Mouse (Mus musculus): ENCODE data around the gene Wdr61.

The Wdr61 gene

DNA sequence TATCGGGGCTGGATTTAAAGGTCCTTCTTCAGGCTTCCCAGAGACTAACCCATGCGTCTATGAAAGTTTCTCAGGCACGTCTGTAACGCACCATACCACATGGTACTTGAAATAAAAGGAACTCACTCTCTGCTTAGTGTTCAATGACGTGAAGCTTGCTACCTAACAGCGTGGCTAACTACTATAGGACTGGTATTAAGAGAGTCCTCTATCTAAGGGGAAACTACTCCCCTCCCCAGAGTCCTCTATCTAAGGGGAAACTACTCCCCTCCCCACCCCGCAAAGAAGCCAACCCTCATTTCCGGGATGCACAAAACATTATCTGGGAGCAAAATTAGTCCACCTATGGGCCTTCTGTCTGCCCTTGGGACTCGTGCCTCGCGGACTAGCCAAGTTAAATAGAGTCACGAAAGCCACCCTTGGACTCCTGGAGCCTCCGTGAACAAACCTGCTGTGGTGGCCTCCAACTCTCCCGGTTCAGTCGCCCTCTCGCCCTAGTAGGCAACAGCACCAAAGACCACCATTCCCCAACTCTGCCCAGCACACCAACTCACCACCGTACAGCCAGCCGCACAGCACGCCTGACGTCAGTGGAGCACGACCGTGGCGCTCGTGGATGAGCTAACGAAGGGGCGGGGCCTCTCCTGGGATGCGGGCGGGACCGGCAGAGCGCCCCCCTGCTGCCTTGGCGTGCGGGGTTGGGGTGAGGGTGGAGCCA is at the start of gene Wdr61:
Gene Wdr61 (minus strand): TSS at position 599 of the 718 bp plus-strand sequence.
- DNase-seq: peak; percentile 98

DNA sequence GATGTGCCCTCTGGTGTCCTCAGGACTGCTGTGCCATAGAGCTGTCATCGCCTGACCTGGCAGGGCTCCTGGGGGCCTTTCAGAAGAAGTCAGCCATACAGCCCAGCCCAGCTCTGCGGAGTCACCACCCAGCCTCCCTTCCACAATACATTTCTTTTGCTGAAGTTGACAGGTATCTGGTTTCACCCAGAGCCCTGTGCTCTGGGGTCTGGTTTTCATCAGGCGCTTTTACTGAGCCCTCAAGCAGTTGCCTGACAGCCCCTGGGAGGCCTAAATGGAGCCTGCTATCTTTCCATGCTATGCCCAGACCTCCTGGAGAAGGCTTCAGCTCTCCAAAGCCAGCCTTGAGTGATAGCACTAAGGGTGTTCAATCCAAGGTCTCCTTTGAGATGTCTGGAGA is 49.7 kb upstream of the Wdr61 start:
- no peak for DNase-seq

DNA sequence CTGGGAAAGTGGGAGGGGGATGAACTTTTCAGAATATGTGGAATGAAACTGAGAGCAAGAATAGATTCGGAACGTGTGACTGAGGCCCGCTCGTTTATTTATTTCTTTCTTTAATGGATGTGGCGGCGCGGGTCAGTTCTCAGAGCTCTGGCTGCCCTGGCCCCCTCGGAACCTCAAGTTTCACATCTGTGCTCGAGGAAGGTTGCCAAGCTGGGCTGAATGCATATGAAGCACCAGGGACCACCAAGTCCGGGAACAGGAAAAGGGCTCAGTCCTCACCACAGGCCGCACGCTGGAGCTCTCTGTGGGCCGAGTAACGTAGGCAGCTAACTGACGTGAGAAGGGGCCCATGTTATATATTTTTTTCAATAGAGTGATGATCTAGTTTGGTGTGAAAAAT is 48.2 kb upstream of the Wdr61 start:
- DNase-seq: no peak

DNA sequence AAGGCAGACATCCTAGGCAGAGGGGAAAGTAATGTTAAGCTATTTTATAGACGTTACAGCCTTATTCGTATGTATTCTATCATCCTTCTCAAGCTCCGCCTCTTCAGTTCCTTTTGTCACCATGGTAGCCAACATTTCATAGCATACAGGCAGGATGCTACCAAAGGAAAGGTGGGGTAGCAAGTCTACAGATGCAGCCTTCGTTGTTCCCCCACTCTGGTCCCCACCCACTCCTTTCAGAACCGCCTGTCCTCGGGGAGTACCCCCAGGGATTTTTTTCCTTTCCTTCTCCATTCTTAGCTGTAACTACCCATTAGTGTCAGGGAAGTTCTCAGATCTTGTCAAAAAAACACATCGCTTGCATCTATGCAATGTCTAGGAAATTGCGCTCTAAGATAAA is 45.0 kb upstream of the Wdr61 start:
- DNase-seq: no peak

DNA sequence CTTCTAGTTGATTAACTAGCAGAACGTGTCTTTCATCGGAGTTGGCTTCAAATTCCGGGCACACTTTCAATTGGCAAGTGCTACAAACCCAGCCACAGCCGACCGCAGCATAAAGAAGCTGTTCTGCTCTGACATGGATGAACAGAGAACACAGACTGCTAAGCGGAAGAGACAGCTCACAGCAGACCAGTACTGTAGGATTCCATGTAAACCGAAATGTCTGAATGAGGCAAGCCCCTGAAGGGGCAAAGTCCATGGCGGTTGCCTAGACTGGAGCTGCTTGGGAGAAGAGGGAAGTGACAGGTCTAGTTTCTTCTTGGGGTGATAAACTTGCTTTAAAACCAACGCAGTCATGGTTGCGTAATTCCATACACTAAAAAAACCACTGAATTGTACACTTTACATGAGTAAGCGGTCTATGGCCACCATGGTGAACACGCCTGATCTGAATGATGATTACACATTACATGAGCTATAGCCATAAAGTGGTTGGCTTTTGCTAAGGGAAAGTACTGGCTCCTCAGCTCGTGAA is 42.2 kb upstream of the Wdr61 start:
- DNase-seq: peak; percentile 15

DNA sequence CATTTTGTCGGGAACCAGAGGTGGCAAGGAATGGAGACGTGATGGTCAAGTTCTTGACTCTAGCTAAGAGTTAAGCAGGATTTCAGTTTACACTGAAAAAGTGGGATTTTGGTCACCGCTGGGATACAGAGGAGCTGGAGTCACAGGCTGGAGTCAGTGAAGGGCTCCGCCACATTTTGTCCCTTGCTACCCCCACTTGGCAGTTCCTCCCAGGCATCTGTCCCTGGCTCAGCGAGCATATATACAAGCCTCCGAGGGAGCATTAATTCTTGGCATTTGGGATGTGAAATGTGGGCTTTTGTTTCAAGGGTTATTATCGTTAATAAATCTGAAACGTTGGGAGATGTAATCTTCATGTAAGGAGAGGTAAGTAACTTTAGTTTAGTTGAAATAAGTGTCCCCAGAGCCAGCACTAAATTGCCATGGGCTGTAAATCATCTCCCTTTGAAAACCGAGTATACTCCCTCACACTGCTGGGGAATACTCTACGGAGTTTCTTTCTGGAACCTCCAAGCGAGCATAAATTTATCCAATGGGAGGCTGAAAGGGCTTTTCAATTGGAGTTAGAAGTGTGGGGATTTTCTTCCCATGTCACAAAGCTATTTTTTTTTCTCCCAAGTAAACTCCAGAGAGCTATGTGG is 35.9 kb upstream of the Wdr61 start:
- DNase-seq: no peak

DNA sequence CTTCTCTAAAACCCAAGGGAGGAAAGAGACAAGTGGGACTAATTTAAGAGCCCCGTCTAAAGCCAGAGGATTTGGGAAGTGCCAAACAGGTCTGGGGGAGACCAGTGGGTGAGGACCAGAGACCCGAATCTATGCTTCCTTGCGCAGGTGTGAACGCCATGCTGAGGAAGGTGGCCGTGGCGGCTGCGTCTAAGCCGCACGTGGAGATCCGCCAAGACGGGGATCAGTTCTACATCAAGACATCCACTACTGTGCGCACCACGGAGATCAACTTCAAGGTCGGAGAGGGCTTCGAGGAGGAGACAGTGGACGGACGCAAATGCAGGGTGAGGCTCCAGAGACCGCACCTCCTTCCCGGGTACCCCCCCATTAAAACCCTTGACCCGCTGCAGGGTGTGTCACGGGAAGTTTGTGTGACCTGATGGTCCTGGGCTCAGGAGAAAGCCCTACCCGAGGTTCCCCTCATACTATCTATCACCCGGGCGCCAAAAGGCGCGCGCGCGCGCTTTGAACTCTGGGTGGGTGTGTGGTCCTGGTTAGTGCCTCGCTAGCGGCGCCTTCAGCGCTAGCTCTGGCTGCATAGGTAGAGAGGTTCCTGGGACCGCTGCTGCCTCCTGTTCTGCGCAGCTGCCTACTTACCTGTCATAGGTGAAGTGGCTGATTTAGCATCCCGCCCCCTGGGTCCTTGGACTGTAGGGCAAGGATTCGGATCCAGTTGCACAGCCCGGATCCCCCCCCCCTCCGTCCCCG is 31.2 kb upstream of the Wdr61 start:
- peak; percentile 19 for DNase-seq

DNA sequence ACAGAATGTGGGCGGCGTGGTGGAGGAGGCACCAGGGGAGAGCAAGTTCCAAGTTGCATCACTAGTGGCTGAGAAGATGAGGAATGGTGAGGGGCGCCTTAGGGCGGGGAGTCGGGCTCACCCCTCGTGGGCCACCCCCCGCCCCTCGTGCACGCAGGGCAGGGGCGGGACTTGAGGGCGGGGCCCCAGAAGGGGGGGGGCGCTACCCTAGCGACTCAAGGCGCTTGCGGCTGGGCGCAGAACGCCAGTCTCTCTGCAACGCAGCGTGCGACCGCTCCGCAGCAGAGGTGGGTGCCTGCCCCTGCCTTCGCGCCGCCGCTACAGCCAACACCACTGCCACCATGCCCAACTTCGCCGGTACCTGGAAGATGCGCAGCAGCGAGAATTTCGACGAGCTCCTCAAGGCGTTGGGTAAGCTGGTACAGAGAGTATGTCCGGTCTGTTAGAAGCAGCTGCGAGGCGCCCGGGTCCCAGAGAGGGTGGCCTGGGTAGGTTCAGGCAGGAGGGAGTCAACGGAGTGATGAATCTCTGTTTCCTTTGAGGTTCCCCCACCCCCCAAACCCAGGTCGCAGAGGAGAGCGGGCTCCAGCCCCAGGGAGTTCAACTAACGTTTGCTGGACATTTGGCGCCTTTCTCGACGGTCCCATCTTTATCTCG is 30.4 kb upstream of the Wdr61 start, which contains the start of gene Crabp1:
Gene Crabp1 (plus strand): TSS at position 188 of the 657 bp plus-strand sequence.
- peak; percentile 21 for DNase-seq

DNA sequence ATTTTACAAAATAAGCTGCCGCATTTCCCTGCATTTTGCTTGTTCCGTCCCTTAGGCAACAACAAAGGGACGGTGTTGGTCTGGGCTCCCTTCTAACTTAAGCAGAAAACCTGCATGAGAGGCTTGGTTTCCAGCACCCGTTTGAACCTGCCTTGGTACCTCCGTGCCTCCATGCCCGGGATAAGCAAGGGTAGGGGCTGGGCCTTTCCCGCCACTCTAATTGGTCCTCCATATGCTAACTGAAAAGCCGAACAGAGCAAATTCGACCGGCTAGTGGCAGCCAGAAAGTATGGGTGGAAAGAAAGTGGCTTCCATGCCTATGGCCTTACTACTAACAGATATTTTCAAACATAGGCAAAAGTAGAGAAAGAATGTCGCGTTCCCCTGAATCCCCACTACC is 29.8 kb upstream of the Wdr61 start:
- no peak for DNase-seq

DNA sequence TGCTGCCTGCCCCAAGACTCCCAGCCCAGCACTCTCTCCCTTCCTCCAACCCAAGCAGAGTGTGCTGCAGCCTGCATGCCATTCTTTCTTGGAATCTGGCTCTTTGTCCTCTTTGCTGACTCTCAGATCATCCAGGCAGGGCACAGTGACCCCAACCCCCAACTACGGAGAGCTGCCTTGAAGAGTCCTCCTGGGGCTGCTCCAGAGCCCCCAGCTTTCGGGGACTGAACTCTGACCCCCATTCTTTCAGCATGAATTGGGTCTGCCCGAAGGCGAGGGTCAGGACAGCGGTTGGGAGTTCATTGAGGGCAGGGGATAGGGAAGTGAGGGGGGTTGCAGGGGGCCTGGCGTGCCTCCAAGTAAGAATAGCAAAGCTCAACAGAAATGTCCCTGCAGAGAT is 25.3 kb upstream of the Wdr61 start:
- DNase-seq: no peak

DNA sequence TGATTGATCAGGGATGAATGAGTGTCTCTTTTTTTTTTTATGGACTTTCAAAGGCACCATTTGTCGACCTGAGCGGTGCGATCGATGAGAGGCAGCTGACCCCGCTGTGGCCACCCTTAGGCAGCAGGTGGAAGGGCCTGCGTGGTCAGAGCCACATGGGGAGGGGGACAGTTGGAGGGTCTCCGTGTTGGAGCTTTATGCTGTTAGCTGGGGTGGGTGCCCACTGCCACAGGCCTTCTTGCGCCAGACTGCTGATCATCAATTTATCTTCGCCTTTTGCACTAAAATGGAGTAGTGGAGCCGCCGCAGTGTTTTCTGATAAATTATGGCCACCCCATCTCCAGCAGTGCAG is 18.6 kb upstream of the Wdr61 start:
- DNase-seq: no peak

DNA sequence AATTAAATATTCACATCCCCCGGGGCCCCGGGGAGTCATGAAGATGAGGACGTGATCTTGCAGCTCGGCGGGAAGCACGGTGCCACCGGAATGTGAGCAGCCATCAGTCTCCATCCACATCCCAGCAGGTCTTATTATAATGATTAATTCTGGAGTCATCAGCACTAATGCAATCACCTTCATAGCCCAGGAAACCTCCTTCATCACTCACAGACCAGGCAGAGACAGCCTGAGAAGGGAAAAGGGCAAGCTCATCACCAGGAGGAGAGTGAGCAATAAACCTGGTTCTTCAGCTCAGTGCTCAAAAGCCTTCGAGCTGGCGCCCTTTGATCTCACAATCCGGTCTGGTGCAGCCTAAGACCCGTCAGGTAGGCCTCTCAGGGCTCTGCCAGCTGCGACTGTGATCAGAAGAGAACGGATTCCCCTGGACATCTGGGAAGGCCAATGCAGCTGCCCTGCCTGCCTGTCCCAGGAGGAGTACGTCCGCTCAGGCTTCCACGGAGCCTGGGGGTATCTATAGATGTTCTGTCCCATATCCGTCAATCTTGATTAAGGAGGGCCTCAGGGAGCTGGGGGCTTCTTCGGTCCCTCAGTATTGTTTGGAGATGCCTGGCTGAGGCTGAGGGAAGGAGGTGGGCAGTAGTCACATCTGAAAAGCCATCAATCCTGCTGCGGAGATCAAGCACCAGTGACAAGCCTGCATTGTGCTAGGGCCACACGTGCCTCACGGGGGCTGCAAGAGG is 18.1 kb upstream of the Wdr61 start:
- no peak for DNase-seq

DNA sequence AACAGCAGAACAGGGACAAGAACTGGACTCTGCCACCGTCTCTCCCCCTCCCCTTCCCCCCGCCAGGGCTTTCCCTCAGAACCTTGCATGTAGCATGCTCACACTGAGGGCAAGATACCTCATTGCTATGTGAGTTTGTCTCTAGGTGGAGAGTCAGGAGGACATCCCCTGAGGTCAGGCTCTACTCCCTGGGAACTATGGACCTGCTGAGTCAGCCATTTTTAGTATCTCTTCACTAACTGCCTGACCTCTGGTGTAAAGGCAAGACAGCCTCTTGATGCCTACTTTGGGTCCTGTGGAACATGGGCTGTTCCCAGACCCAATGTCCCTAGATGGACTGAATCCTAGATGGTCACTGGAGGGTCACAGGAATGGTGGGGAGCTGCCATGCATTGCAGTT is 17.4 kb upstream of the Wdr61 start:
- no peak for DNase-seq

DNA sequence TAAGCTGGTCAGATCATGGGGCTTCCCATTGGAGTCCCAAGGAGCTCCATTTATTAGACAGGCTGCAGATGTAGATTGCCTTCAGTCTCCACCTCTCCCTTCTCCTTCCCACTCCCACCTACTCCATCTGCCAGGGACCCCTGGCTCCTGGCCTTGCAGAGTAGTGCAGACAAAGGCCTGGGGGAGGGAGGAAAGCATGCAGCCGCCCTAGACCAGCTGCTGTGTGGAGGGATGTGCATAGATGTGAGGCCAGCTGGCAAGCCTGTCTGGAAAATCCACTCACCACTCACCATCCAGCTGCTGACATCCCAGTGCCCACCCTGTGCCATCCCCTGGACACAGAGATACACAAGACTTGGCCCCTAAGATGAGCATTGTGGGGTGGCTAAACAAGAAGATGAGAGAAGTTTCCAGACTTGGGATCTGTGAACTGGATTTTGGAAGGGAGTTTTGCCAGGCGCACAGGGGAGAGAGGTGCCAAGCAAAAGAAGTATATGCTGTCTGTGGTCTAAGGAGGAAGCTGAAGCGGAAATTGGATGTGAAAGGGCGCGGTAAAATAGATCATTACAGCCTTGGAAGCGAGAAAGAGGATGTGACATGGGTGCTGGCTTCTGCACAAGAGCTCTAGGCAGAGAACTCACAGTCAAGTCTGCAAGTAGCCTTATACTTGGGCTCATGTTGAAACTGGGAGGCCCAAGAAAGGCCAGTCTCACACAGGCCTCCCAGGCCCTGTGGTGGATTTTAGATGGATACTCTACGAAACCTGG is 16.1 kb upstream of the Wdr61 start:
- DNase-seq: no peak

DNA sequence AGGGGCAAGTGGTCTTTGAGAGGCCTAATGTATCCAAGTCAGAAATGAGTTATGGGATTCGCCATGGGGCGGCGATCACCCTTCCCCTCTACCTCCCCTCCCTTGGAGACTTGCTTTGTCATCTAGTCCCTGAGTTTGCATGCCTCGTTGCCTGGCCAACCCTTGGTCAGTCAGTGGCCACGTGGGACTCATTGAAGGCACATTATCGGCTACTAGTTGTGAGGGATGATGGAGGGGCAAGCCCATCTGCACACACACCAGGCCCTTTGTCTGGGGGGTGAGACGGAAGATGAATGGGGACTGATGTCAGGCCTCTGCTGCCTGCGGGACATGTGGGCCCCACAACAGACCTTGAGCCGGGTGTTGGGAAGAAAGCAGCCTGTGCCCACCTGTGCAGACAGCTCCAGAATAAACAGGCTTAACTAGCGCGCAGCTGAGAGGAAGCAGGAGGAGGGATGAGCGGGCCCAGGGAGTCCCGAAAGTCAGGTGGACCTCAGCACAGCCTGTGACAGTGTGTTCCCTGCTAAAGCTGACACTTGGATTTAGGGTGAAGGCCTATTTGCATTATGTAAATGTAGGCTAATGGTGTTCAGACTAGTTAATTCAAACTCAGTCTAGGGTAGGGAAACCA is 11.5 kb upstream of the Wdr61 start:
- DNase-seq: no peak

DNA sequence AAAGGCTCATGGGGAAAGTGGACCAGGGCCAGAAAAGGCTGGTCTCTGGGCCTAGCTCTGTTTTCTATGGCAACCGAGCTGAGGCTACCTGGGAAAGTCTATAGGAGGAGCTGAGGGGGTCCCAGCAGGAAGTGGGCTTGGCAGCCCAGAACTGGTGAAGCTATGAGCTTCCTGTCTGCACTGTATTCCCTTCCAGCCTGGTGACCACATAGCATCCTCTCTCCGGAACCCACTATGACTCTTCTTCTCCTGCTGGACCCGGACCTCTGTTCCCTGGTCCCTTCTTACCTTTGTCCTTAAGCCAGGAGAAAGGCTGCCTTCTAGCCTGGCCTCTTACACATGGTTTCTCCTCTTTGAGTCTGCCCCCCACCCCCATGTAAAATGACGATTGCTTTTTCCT is 9.6 kb upstream of the Wdr61 start:
- no peak for DNase-seq

DNA sequence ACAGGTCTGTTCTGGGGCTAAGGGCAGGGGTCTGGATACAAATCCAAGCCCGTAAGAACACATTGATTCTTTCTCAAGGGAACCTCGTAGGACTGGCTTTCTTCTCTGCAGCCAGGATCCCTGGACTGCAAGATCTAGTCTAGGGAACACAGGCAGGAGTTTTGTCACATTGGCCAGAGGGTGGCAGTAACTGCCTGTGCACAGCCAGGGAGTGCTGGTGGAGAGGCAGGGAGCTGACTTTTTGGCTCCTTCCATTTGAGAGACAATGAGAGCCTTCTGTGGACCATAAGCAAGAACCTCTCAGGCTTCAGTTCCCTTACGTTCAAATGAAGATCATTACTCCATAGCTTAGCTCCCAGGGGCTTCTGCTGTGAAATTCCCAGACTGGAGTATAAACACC is 4.1 kb upstream of the Wdr61 start:
- peak; percentile 55 for DNase-seq

DNA sequence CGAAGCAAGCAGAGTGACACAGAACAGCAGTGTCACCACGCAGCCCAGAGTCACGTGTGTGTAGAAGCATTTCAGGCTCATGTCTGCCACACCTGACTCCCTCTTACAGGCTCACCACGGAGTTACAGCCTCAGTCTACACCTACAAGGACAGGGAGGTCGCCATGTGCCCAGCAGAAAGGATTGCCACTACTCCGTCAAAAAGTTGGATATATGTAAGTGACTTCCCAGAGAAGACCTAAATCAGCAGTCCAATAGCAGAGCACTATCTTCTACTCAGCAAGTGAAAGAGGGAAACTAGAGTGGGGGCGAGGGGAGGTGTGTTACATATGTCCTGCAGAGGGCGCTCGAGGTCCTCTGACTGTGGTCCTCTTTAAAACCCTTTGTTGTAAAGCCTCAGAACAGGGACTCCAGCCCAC is 2.0 kb upstream of the Wdr61 start:
- DNase-seq: peak; percentile 56

DNA sequence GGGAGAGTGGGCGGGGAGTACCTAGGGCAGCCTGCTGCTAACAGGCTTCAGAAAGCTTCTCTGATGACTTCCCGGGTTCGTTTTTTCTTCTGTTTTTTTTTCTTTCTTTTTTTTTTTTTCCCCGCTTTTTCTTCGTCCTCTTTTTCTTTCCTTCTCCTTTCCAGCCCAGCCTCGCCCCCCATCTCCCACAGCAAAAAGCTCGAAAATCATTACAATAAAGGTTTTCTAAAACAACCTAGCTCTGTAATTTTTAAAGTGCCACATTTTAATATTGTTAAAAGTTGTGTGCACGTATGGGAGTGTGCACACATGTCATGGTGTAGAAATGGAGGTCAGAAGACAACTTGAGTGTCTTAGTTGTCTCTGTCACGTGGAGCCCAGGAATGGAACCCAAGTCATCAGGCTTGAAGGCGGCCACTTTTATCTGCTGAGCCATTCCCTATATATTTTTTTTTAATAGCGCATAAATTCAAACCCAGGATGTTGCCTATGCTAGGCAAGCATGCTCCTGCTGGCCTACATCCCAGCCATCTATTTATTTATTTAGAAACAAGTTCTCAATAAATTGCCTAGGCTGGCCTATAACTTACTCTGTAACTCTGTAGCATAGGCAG is 427 bp upstream of the Wdr61 start:
- no peak for DNase-seq

DNA sequence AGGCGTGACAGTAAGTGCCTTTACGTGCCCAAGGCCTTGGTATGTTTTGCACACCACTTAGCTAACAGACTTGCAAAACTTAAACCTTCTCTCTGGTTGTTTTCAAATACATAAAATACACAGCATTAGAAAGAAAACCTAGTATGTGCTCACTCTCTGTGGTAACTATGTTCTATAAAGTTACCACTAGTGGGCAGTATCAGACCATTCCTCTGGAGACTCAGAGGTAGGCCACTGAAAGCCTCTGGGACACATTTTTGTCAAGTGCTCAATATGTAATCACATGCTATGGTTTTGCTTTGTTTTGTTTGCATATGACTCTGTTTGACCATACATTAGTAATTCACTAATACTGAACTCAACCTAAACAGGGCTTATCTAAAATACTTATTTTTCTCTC is 2.2 kb downstream of the Wdr61 start:
- no peak for DNase-seq

DNA sequence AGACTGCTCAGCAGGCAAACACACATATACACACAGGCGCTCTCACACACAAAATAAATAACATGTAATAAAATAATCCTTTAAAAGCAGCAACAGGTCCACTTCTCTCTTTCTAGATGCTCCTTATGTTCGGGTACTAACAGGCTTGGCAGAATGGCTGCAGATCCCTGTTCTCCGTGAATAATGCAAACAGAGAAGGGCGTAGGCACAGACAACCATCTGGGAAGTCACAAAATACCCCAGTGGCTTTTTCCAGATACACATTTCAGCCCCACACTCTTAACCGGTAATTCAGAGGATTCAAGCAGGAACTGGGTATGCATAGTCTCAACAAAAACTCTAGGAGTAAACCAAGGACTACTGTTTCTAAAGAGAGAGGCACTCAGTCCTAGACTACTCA is 8.0 kb downstream of the Wdr61 start:
- no peak for DNase-seq
